Mouse (Mus musculus) lung, adult 2 months (tissue): ENCODE measurements around the gene St8sia6. TPM values are rescaled to one million over a fixed set of nuclear protein-coding genes. Genes with fewer than 3 reads are reported as not detected.
"Not testable (repeated sequence)": the region's sequence is repeated elsewhere in the genome, so short reads cannot be mapped to it uniquely, and the experiment has no call there.

Source experiments
- DNase-seq: peaks from one replicate; pipeline ENCODE4 v3.0.0; 2022
- H3K4me1 ChIP-seq: fragments of 200-500 bp; 2 replicates; pipeline ENCODE4 v1.6.1; 2011; ENCODE audit warnings: low read length; ENCODE audit not compliant: control insufficient read depth, insufficient read depth
- H3K4me3 ChIP-seq: fragments of 200-500 bp; replicated peaks from 2 replicates; pipeline ENCODE3; 2011; ENCODE audit warnings: low read depth, mild to moderate bottlenecking, control low read depth, low read length; ENCODE audit errors: extremely low read depth
- CTCF ChIP-seq: fragments of 200-500 bp; IDR thresholded peaks from 2 replicates; pipeline ENCODE4 v1.5.1; 2011; ENCODE audit warnings: mild to moderate bottlenecking, low read length, control low read depth; ENCODE audit not compliant: insufficient read depth
- POLR2A ChIP-seq: fragments of 200-500 bp; IDR thresholded peaks from 2 replicates; pipeline ENCODE4 v1.6.1; 2011; ENCODE audit warnings: low read depth, mild to moderate bottlenecking, control low read depth, low read length, borderline replicate concordance; ENCODE audit errors: extremely low read depth
- WGBS: fragments of 180-500 bp; shearing (Covaris S2); methylation state at CpG from one replicate; pipeline ENCODE4 v1.1.7; 2018; 5-methylcytosine and 5-hydroxymethylcytosine counted together
- polyA plus RNA-seq: library from polyadenylated mRNA; depleted of rRNA; stranded (reverse); fragments of >200 nt; gene quantifications from 2 replicates; pipeline ENCODE4 v1.2.3, GENCODE M21; 2012

Gene St8sia6
- polyA plus RNA-seq, 1 experiment = 0.53 TPM

- H3K4me1 ChIP-seq = no peaks in the 10 kb centered on the region
- no peak overlapping the region for H3K4me3 ChIP-seq
- no peak for DNase-seq
- 40% methylated on average over 13 of the region's 13 CpGs for WGBS
- no peak for TF ChIP-seq POLR2A
- TF ChIP-seq CTCF = no peak
Measured at GRCm38 (mm10) chr2:13792256-13793005, 1.4 kb downstream of the St8sia6 start.

- Histone ChIP-seq H3K4me3 (no peak overlapping the region), H3K4me1 (no peaks in the 10 kb centered on the region)
- DNase-seq = no peak
- TF ChIP-seq CTCF (no peak), POLR2A (no peak)
- WGBS = 64% methylated on average over 7 of the region's 7 CpGs
Measured at GRCm38 (mm10) chr2:13791598-13791997, 2.3 kb downstream of the St8sia6 start.

- Histone ChIP-seq H3K4me3 (no peak overlapping the region), H3K4me1 (no peaks in the 10 kb centered on the region)
- TF ChIP-seq CTCF (no peak), POLR2A (no peak)
- 93% methylated on average over 1 of the region's 1 CpGs for WGBS
- no peak for DNase-seq
Measured at GRCm38 (mm10) chr2:13789365-13789764, 4.5 kb downstream of the St8sia6 start.

- Histone ChIP-seq H3K4me1 (no peaks in the 10 kb centered on the region), H3K4me3 (no peak overlapping the region)
- DNase-seq = no peak
- 69% methylated on average over 1 of the region's 1 CpGs for WGBS
- no peak for TF ChIP-seq CTCF
- TF ChIP-seq POLR2A = no peak
Measured at GRCm38 (mm10) chr2:13786577-13787168, 7.2 kb downstream of the St8sia6 start.

- H3K4me1 ChIP-seq, H3K4me3 ChIP-seq, DNase-seq: not testable (repeated sequence)
- 35% methylated on average over 3 of the region's 3 CpGs for WGBS
Measured at GRCm38 (mm10) chr2:13785992-13786391, 7.9 kb downstream of the St8sia6 start.

- WGBS = 71% methylated on average over 2 of the region's 2 CpGs
- TF ChIP-seq CTCF (no peak), POLR2A (no peak)
- H3K4me3 ChIP-seq = no peak overlapping the region
- no peaks in the 10 kb centered on the region for H3K4me1 ChIP-seq
- no peak for DNase-seq
Measured at GRCm38 (mm10) chr2:13785247-13785646, 8.6 kb downstream of the St8sia6 start.

- DNase-seq = no peak
- Histone ChIP-seq H3K4me1 (no peaks in the 10 kb centered on the region), H3K4me3 (no peak overlapping the region)
- TF ChIP-seq CTCF (no peak), POLR2A (no peak)
- WGBS = 92% methylated on average over 1 of the region's 1 CpGs
Measured at GRCm38 (mm10) chr2:13784448-13784847, 9.4 kb downstream of the St8sia6 start.

GRCm38 (mm10) chr2:13777032-13777431, 16.8 kb downstream of the St8sia6 start:
- H3K4me3 ChIP-seq = no peak overlapping the region
- H3K4me1 ChIP-seq = no peaks in the 10 kb centered on the region
- no peak for DNase-seq
- no peak for TF ChIP-seq POLR2A
- no peak for TF ChIP-seq CTCF

GRCm38 (mm10) chr2:13776453-13776852, 17.4 kb downstream of the St8sia6 start:
- no peak for TF ChIP-seq POLR2A
- TF ChIP-seq CTCF = no peak
- no peaks in the 10 kb centered on the region for H3K4me1 ChIP-seq
- WGBS = 69% methylated on average over 1 of the region's 1 CpGs
- H3K4me3 ChIP-seq = no peak overlapping the region
- no peak for DNase-seq

GRCm38 (mm10) chr2:13775056-13775455, 18.8 kb downstream of the St8sia6 start:
- WGBS = 86% methylated on average over 3 of the region's 3 CpGs
- no peak for DNase-seq

GRCm38 (mm10) chr2:13768524-13768923, 25.3 kb downstream of the St8sia6 start:
- DNase-seq = no peak
- Histone ChIP-seq H3K4me1 (no peaks in the 10 kb centered on the region; the same call in 1 of the 2 replicates), H3K4me3 (no peak overlapping the region)
- TF ChIP-seq CTCF (no peak), POLR2A (no peak)
- 69% methylated on average over 5 of the region's 5 CpGs for WGBS

More at GRCm38 (mm10) chr2:13775056-13775455, 18.8 kb downstream of the St8sia6 start:
- no peak for TF ChIP-seq CTCF
- TF ChIP-seq POLR2A = no peak
- no peaks in the 10 kb centered on the region for H3K4me1 ChIP-seq
- H3K4me3 ChIP-seq = no peak overlapping the region
